Mouse (Mus musculus): ENCODE data around the gene Hoxb9. TPM values are rescaled to one million over a fixed set of nuclear protein-coding genes. Genes with fewer than 3 reads are reported as not detected.
A peak's percentile ranks its signal among the peaks of the same experiment; 100 is the strongest.

Hoxb9 gene
- polyA plus RNA-seq, 2 experiments = 0.01 TPM; not detected in 1

DNA sequence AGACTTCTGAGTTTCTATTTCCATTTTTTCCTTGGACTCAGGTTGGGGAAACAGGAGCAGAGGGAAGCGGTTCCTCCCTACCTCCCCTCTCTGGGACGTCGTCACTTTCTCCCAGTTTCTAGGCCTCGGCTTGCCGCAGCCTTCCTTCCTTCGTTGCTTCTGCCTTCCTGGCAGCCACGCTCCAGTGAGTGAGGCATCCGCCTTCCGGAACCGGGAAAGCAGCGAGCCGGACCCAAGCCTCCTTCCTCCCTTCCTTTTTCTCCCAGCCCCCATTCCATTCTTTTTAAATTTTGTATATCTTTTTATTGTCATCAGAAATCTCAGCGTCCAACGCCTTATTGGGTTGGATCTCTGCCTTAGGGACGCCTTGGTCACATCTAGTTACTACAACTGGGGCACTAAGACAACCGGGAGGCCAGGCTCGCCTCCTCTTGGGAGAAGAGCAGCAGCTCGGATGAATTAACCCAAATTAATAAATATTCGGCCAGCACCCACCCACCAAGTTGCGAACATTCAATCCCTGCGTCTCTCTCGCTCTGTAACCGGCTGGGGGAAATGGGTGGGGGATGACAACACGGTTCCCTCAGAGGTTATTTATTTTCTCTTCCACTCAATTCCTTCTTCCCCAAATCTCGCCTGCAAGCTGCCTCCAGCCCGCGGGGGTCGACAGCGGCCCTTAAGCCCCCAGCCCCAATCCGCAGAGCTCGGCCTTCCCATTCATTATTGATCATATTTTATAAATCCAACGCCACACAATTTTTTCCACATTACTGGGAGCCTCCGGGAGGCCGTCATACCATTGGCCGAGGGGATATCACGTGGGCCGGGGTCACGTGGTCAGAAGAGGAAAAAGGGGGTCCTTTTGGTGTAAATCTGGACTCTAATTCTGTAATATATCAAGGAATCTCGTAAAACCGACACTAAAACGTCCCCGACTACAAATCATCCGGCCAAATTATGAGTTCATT lies 14.8 kb downstream of the Hoxb9 start, which contains the start of gene Hoxb7:
Gene Hoxb7 (plus strand): TSS at position 853 of the 968 bp plus-strand sequence.
- ATAC-seq (ENCODE audit: insufficient read depth) (no peak), DNase-seq (ENCODE audit: low read depth in 3 of 3, low spot score in 3 of 3) (no peak)
- no peak within 1 kb of the TSS for H3K9ac ChIP-seq (replicated peaks)
- peak within 1 kb of the TSS; percentile 32; the same call in 1 of the 2 replicates for H3K4me2 ChIP-seq (ENCODE audit: low read depth)
- no peak within 1 kb of the TSS for H3K27ac ChIP-seq
- H3K9me3 ChIP-seq (ENCODE audit: control insufficient read depth, low read length) = no peaks in the 10 kb centered on the region
- H3K36me3 ChIP-seq (replicated peaks; ENCODE audit: control insufficient read depth, insufficient read depth, low read depth) = no peaks in the 10 kb centered on the region
- no peaks in the 10 kb centered on the region for H3K4me1 ChIP-seq (replicated peaks; ENCODE audit: control insufficient read depth in 2 of 2, insufficient read depth in 2 of 2, low read length in 1 of 2)
- TF ChIP-seq CTCF (IDR thresholded peaks at IDR 0.05; ENCODE audit: low read depth) = no peak
- TF ChIP-seq EP300 (IDR thresholded peaks at IDR 0.05; ENCODE audit: low read depth) = no peak
- peak within 1 kb of the TSS in 1 of 2 experiments; percentile 25; a peak in 2 of 4 replicates for H3K4me3 ChIP-seq (ENCODE audit: insufficient read depth in 1 of 2, low read depth in 2 of 2, low read length in 2 of 2)
- H3K27me3 ChIP-seq (ENCODE audit: control insufficient read depth, insufficient read depth, low read length) = peaks cover 99% of the 10 kb centered on the region
- under 1% methylated on average over 43 of the region's 43 CpGs for WGBS (ENCODE audit: insufficient replicate concordance)

DNA sequence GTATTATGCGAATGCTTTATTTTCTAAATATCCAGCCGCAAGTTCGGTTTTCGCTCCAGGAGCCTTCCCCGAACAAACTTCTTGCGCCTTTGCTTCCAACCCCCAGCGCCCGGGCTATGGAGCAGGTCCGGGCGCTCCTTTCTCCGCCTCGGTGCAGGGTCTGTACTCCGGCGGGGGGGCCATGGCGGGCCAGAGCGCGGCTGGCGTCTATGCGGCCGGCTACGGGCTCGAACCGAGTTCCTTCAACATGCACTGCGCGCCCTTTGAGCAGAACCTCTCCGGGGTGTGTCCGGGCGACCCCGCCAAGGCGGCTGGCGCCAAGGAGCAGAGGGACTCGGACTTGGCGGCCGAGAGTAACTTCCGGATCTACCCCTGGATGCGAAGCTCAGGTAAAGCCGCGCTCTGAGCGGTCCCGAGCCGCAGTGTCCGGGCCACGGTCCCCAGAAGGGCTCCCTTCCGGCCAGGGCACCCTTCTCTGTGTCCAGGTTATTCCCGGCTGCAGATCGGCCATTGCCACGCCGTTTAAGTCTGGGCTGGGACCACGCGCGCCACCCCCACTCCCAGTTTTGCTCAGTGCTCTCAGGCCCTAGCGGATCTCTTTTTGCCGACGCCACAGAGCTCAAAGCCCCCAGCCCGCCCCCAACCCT lies 15.6 kb downstream of the Hoxb9 start:
- H3K36me3 ChIP-seq (replicated peaks; ENCODE audit: control insufficient read depth, insufficient read depth, low read depth) = no peaks in the 10 kb centered on the region
- peak overlapping the region in 1 of 2 experiments; percentile 25; a peak in 2 of 4 replicates for H3K4me3 ChIP-seq (ENCODE audit: insufficient read depth in 1 of 2, low read depth in 2 of 2, low read length in 2 of 2)
- ATAC-seq (ENCODE audit: insufficient read depth) = no peak
- under 1% methylated on average over 45 of the region's 55 CpGs for WGBS (ENCODE audit: insufficient replicate concordance)
- peaks cover 99% of the 10 kb centered on the region for H3K27me3 ChIP-seq (ENCODE audit: control insufficient read depth, insufficient read depth, low read length)
- TF ChIP-seq CTCF (IDR thresholded peaks at IDR 0.05; ENCODE audit: low read depth) = no peak
- TF ChIP-seq EP300 (IDR thresholded peaks at IDR 0.05; ENCODE audit: low read depth) = no peak
- H3K27ac ChIP-seq = no peak overlapping the region
- H3K9me3 ChIP-seq (ENCODE audit: control insufficient read depth, low read length) = no peaks in the 10 kb centered on the region
- H3K4me1 ChIP-seq (replicated peaks; ENCODE audit: control insufficient read depth in 2 of 2, insufficient read depth in 2 of 2, low read length in 1 of 2) = no peaks in the 10 kb centered on the region
- DNase-seq (ENCODE audit: low read depth in 3 of 3, low spot score in 3 of 3) = no peak
- H3K9ac ChIP-seq (replicated peaks) = no peak overlapping the region
- peak overlapping the region; percentile 32; the same call in 1 of the 2 replicates for H3K4me2 ChIP-seq (ENCODE audit: low read depth)

DNA sequence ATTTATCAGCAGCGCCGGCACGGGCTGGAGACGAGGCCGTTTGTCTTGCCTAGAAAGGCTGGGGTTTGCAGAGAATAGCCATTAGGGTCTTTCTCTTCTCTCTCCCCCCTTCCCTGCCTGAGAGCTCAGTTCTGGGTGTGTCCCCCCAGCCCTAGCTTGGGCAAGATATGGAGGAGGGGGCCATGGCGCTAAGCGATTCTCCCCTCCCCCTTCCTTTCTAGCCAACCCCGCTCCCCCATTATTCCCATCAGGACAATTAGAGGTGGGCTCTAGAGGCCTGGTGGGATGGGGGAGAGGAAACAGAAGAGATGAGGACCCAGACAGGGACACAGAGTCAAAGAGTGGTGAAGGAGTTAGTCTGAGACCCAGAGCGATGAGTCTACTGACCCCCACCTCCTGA lies 16.2 kb downstream of the Hoxb9 start:
- H3K36me3 ChIP-seq (replicated peaks; ENCODE audit: control insufficient read depth, insufficient read depth, low read depth) = no peaks in the 10 kb centered on the region
- no peaks in the 10 kb centered on the region for H3K4me1 ChIP-seq (replicated peaks; ENCODE audit: control insufficient read depth in 2 of 2, insufficient read depth in 2 of 2, low read length in 1 of 2)
- H3K9me3 ChIP-seq (ENCODE audit: control insufficient read depth, low read length) = no peaks in the 10 kb centered on the region
- no peak overlapping the region for H3K9ac ChIP-seq (replicated peaks)
- no peak for ATAC-seq (ENCODE audit: insufficient read depth)
- WGBS (ENCODE audit: insufficient replicate concordance) = 7% methylated on average over 9 of the region's 9 CpGs
- TF ChIP-seq CTCF (IDR thresholded peaks at IDR 0.05; ENCODE audit: low read depth) (no peak), EP300 (IDR thresholded peaks at IDR 0.05; ENCODE audit: low read depth) (no peak)
- H3K27ac ChIP-seq = no peak overlapping the region
- no peak overlapping the region for H3K4me2 ChIP-seq (ENCODE audit: low read depth)
- DNase-seq (ENCODE audit: low read depth in 3 of 3, low spot score in 3 of 3) = no peak
- peaks cover 99% of the 10 kb centered on the region for H3K27me3 ChIP-seq (ENCODE audit: control insufficient read depth, insufficient read depth, low read length)
- H3K4me3 ChIP-seq (ENCODE audit: insufficient read depth in 1 of 2, low read depth in 2 of 2, low read length in 2 of 2) = no peak overlapping the region

DNA sequence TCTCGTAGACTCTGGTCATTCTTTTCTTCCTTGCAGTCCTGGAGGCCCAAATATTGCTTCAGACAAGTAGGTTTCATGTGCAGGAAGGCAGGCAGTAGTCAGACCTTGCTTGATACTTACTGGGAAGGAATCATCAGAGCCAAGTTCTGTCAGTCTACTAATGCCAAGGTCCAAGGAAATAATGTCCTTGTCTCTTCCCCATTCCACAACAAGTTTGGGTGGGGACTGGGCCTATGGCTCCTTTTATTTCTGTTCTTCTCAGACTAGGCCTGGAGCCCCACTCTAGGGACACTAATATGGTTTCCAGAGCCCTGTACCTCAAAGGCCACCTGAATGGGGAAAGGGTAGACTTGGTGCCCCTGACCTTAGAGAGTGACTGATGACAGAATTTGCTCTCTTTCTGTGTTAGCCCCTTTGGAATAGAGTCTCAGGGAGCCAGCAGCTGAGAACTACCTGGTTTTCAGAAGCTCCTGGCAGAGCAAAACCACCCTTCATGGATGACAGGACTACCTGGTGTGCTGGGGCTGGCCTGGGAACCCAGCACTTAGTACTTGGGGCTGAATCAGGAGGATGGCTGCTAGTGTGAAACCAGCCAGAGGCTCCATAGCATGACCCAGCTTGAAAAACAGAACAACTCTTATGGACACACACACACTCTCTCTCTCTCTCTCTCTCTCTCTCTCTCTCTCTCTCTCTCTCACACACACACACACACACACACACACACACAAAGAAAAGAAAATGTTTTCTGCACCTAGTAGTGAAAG lies 17.4 kb downstream of the Hoxb9 start:
- no peaks in the 10 kb centered on the region for H3K9me3 ChIP-seq (ENCODE audit: control insufficient read depth, low read length)
- DNase-seq (ENCODE audit: low read depth in 3 of 3, low spot score in 3 of 3) (no peak), ATAC-seq (ENCODE audit: insufficient read depth) (no peak)
- no peak overlapping the region for H3K4me2 ChIP-seq (ENCODE audit: low read depth)
- H3K27ac ChIP-seq = no peak overlapping the region
- no peaks in the 10 kb centered on the region for H3K4me1 ChIP-seq (replicated peaks; ENCODE audit: control insufficient read depth in 2 of 2, insufficient read depth in 2 of 2, low read length in 1 of 2)
- WGBS (ENCODE audit: insufficient replicate concordance) = 10% methylated on average over 1 of the region's 1 CpGs
- no peak overlapping the region for H3K4me3 ChIP-seq (ENCODE audit: insufficient read depth in 1 of 2, low read depth in 2 of 2, low read length in 2 of 2)
- TF ChIP-seq EP300 (IDR thresholded peaks at IDR 0.05; ENCODE audit: low read depth) (no peak), CTCF (IDR thresholded peaks at IDR 0.05; ENCODE audit: low read depth) (no peak)
- peaks cover 99% of the 10 kb centered on the region for H3K27me3 ChIP-seq (ENCODE audit: control insufficient read depth, insufficient read depth, low read length)
- H3K36me3 ChIP-seq (replicated peaks; ENCODE audit: control insufficient read depth, insufficient read depth, low read depth) = no peaks in the 10 kb centered on the region
- no peak overlapping the region for H3K9ac ChIP-seq (replicated peaks)

Data from liver, embryonic 14.5 days (tissue).